Mouse (Mus musculus) lung, adult 2 months (tissue): Measurements from ENCODE around the gene 1810062G17Rik. TPM values are rescaled to one million over a fixed set of nuclear protein-coding genes. Genes with fewer than 3 reads are reported as not detected.

Experiments used
- DNase-seq: peaks from one replicate; pipeline ENCODE4 v3.0.0; 2022
- H3K4me1 ChIP-seq: fragments of 200-500 bp; 2 replicates; pipeline ENCODE4 v1.6.1; 2011; ENCODE audit warnings: low read length; ENCODE audit not compliant: control insufficient read depth, insufficient read depth
- H3K4me3 ChIP-seq: fragments of 200-500 bp; replicated peaks from 2 replicates; pipeline ENCODE3; 2011; ENCODE audit warnings: low read depth, mild to moderate bottlenecking, control low read depth, low read length; ENCODE audit errors: extremely low read depth
- CTCF ChIP-seq: fragments of 200-500 bp; IDR thresholded peaks from 2 replicates; pipeline ENCODE4 v1.5.1; 2011; ENCODE audit warnings: mild to moderate bottlenecking, low read length, control low read depth; ENCODE audit not compliant: insufficient read depth
- POLR2A ChIP-seq: fragments of 200-500 bp; IDR thresholded peaks from 2 replicates; pipeline ENCODE4 v1.6.1; 2011; ENCODE audit warnings: low read depth, mild to moderate bottlenecking, control low read depth, low read length, borderline replicate concordance; ENCODE audit errors: extremely low read depth
- WGBS: fragments of 180-500 bp; shearing (Covaris S2); methylation state at CpG from one replicate; pipeline ENCODE4 v1.1.7; 2018; 5-methylcytosine and 5-hydroxymethylcytosine counted together
- polyA plus RNA-seq: library from polyadenylated mRNA; depleted of rRNA; stranded (reverse); fragments of >200 nt; gene quantifications from 2 replicates; pipeline ENCODE4 v1.2.3, GENCODE M21; 2012; rRNA removed

1810062G17Rik gene
- 2.6 and 4.1 TPM in 2 replicates for polyA plus RNA-seq

DNA sequence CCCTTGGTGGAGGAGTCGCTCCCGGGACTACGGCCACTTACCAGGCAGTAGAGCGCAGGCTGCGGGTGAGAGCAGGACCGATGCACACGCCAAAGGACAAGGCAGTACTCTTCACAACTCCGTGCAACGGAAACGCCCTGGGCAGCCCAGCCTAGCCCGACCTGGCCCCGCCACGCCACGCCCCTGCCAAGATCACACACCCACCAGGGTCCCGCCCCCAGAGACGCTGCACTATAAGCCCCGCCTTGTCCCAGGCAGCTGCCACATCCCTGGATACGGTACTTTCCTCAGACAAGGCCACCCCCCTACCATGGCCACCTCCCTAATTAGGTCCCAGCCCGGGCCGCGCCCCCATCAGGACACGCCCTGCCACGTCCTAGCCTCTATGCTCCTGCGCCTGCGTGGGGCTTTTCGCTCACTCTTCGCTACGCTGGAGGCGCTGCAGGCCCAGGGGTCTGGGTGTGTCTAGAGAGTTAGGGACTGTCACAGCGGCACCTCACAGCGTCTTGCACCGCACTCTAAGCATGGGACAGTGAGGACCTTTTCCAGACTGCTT, at the start of gene 1810062G17Rik, which contains the start of gene Anxa5:
TSS of gene 1810062G17Rik (plus strand) at position 406 of the 556 bp plus-strand sequence.
TSS of gene Anxa5 (minus strand) at position 363 of the 556 bp plus-strand sequence.
- peak; percentile 25; the same call in 1 of the 2 replicates for TF ChIP-seq CTCF
- TF ChIP-seq POLR2A: peak; percentile 99
- DNase-seq: peak; percentile 97
- Histone ChIP-seq H3K4me1 (peaks cover 10% of the 10 kb centered on the region), H3K4me3 (peak within 1 kb of the TSS; percentile 89)
- under 1% methylated on average over 32 of the region's 32 CpGs for WGBS

DNA sequence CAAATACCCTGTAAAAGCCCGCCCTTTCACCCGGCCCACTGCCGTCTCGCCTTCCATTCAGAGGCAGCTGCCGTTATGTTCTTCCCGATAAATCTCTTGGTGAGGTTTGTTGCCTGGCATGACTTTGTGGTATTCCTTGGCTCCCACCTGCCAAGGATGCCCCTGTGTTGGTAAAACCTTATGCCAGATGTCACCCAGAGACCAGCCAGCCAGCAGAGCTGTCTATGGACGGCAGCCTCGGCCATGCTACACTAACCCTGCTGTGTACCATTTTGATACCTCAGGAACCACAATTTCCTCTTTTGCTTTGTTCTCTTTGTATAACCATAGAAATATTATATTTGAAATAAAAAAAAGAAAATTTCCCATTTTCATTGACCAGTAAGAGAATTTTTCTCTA, 48.4 kb upstream of the 1810062G17Rik start:
- DNase-seq: no peak
- 93% methylated on average over 8 of the region's 8 CpGs for WGBS
- TF ChIP-seq POLR2A (no peak), CTCF (no peak)
- no peak overlapping the region for H3K4me3 ChIP-seq
- no peaks in the 10 kb centered on the region for H3K4me1 ChIP-seq

DNA sequence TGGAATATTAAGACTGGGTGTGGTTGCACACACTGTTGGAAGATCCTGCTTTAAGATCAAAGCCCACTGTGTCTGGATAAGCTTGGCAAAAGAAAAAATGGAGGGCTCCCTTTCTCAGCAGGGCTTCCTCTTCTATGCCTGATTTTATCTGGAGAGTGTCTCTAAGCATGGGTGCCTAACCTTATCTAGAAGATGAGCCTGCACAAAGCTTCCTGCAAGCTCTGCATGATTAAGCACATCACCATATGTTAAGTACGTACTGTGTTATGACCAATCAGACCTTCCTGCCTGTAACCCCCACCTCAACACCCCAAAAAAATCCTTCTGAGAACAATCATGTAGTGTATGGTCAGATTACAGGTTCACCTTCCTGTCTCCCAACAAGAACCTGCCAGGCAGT, 45.4 kb upstream of the 1810062G17Rik start:
- 79% methylated on average over 1 of the region's 1 CpGs for WGBS
- TF ChIP-seq CTCF (no peak), POLR2A (no peak)
- no peaks in the 10 kb centered on the region for H3K4me1 ChIP-seq
- no peak overlapping the region for H3K4me3 ChIP-seq
- no peak for DNase-seq

DNA sequence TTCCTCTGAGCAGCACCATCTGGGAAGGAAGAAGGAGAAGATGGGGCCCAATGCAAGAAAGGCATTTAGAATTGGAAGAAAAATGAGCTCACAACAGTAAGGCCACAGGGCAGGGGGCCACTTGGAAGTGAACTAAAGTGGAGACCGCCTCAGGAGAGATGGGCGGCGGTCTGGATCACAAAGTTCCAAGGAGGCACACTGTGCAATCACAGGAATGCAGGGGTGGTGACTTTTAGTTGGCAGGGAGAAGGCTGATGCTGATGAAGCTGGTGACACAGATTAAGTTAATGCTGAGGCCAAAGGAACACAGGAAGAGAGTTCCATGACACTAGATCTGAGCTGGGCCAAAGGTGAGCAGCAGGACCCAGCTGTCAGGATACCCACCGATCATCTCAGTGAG, 35.5 kb upstream of the 1810062G17Rik start:
- no peak for DNase-seq

DNA sequence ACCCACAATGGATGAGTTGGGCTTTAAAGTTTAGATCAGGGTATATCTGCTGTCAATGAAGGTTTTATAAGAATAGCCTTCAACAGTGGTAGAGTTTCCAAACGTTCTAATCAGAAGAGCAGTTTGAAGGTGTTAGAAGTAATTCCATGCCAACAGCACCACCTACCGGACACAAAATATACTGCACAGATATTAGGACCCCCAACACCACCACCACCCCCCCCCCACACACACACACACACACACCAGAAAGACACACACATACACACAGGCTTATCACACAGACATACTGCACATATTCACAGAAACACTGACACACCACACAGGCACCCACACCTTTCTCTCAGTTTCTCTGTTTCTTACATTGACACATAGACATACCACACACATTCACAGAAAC, 33.3 kb upstream of the 1810062G17Rik start:
- Histone ChIP-seq H3K4me1 (peaks cover 2% of the 10 kb centered on the region; the same call in 1 of the 2 replicates), H3K4me3 (no peak overlapping the region)
- no peak for DNase-seq
- 2% methylated on average over 2 of the region's 2 CpGs for WGBS
- 0 out of 2 replicates have a peak, but pooled peaks have one; percentile 35 for TF ChIP-seq CTCF
- TF ChIP-seq POLR2A: no peak

More for the DNA sequence above, 35.5 kb upstream of the 1810062G17Rik start:
- WGBS: 57% methylated on average over 4 of the region's 4 CpGs
- no peak overlapping the region for H3K4me3 ChIP-seq
- no peak for TF ChIP-seq CTCF
- TF ChIP-seq POLR2A: no peak
- no peaks in the 10 kb centered on the region for H3K4me1 ChIP-seq

DNA sequence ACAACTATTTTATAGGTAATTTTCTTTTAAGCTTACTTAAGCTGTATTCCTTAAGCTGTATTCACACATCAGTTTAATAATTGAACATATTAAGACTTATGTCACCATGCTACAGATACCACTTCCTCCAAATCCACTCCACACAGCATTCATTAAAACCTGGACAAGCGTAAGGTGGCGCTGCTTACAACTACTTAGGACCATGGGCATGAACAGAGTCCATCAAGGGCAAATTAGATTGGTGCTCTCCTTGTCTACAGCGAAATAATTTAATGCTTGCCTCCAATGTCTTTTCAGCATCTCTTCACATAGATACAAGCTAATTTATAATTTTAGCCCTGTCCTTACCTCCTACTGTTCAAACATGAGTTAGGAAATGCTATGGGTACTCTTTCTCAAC, 29.7 kb upstream of the 1810062G17Rik start:
- WGBS: 95% methylated on average over 3 of the region's 3 CpGs
- no peak for DNase-seq
- Histone ChIP-seq H3K4me3 (no peak overlapping the region), H3K4me1 (peaks cover 10% of the 10 kb centered on the region)
- TF ChIP-seq CTCF (no peak), POLR2A (no peak)

DNA sequence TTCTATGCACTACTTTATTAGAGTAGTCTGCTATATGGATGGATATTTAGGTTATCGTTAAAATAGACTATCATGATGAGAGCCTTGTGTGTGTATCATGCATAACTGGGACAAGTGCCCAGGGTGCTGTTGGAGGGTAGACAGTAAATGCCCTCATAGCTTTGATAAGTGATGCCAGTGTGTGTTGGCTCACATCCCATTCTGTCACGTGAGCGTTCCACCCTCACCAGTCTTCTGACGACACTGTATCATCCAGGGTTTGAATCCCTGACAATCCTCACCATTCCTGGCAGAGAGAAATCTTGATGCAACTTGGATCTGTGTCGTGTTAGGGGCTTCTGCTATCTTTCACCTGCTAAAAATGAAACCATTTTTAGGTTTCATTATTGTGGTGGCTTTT, 29.2 kb upstream of the 1810062G17Rik start:
- no peak overlapping the region for H3K4me3 ChIP-seq
- WGBS: 52% methylated on average over 5 of the region's 5 CpGs
- TF ChIP-seq POLR2A: no peak
- no peak for TF ChIP-seq CTCF
- no peak for DNase-seq
- peaks cover 10% of the 10 kb centered on the region for H3K4me1 ChIP-seq

DNA sequence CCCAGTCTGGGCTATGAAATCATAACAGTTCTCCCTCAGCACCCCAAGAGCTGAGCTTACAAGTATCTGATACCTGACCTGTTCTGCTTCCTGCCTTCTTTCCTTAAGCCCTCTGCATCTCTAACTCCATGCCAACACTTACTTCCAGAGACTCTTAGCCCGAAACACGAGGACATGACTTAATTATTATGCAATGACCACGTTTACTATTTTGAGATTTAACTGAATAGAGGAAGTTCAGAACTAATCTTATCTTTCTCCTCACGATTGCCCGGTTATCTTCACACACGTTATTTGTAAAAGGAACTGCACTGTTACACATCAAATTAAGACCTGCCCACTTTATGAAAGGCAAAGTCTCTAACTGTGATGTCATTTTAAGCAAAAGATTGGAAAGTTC, 28.8 kb upstream of the 1810062G17Rik start:
- WGBS: 18% methylated on average over 6 of the region's 6 CpGs
- no peak for DNase-seq
- Histone ChIP-seq H3K4me1 (peaks cover 10% of the 10 kb centered on the region), H3K4me3 (no peak overlapping the region)
- TF ChIP-seq POLR2A: no peak
- TF ChIP-seq CTCF: no peak

DNA sequence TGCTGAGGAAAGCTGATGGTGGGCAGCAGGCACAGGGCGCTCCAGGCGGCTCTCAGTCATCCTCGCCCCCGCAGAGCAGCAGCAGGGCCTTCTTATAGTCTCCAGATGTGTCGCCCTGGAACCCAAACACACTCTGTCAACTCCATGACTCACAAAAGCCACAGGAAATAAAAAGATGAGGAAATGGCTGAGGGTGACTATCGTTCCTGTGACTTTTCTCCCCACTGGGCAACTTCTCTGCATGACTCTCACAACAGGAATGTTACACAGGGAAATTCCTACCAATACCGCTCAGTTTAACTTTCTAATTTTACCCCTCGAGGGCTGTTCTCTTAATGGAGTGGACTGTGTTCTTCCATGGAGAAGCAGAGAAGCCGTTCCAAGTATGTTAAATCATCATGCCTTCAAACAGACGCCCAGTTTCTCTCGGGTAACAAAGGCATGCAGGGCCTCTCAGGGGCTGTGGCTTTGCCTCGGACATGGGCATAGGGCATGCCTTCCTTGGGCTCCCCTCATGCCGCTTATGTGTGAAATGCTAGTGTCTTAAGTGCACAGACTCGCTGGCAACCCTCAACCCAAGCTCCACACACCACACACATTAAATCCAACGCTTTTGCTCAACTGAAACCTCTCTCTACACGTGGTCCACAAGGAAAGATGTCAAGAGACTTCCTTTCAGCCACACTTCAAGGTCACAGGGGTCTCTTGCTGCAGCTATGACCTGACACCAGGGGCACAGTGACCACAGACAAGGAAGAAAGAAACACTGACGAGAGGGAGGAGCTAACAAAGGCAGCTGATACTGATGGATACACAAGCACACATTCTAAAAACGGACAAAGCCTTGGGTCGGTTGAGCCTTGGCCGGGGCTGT, 26.2 kb upstream of the 1810062G17Rik start:
- WGBS: 31% methylated on average over 20 of the region's 20 CpGs
- DNase-seq: no peak
- no peak for TF ChIP-seq CTCF
- TF ChIP-seq POLR2A: no peak
- Histone ChIP-seq H3K4me1 (peaks cover 10% of the 10 kb centered on the region), H3K4me3 (no peak overlapping the region)

DNA sequence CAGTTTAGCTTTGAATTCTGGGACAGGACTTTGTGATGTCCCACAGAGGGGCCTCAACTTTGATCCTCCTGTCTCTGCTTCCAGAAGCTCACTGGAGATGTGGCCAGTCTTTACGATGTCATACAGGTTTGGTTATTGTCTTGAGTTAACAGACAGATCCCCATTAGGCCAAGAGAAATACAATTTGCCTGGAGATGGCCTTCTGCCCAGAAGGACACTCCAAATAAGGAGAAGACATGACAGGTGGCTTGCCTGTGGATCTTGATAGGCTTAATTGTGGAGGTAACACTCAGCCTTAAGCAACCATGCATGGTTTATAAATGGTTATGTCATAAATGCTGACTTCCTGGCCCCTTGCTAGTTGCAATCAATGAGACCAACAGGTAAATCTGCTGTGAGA, 23.2 kb upstream of the 1810062G17Rik start:
- DNase-seq: no peak
- Histone ChIP-seq H3K4me3 (no peak overlapping the region), H3K4me1 (peaks cover 8% of the 10 kb centered on the region)
- 91% methylated on average over 1 of the region's 1 CpGs for WGBS
- no peak for TF ChIP-seq CTCF
- TF ChIP-seq POLR2A: no peak
